Mouse (Mus musculus): Measurements from ENCODE around the gene Serhl. TPM values are rescaled to one million over a fixed set of nuclear protein-coding genes. Genes with fewer than 3 reads are reported as not detected.
"Not testable (repeated sequence)": the region's sequence is repeated elsewhere in the genome, so short reads cannot be mapped to it uniquely, and the experiment has no call there.

Serhl gene
- total RNA-seq (2021) = 53.8 and 63.2 TPM in 2 replicates
- long read RNA-seq, experiment 1, transcript Serhl-201 (12 exons, 1,371 nt) = major isoform, 49 of 62 reads
- long read RNA-seq, experiment 1, partial matches to known transcripts = 3 of 62 reads
- long read RNA-seq, experiment 1, other reads (novel, unspliced or antisense) = 9 of 62 reads
- long read RNA-seq, experiment 2, transcript Serhl-201 (12 exons, 1,371 nt) = major isoform, 23 of 39 reads
- long read RNA-seq, experiment 2, partial matches to known transcripts = 3 of 39 reads
- long read RNA-seq, experiment 2, other reads (novel, unspliced or antisense) = 13 of 39 reads

GRCm38 (mm10) chr15:83089429-83089605 is at the start of gene Serhl:
Serhl (plus strand) TSS chr15:83089506.
- DNase-seq = no peak

DNA sequence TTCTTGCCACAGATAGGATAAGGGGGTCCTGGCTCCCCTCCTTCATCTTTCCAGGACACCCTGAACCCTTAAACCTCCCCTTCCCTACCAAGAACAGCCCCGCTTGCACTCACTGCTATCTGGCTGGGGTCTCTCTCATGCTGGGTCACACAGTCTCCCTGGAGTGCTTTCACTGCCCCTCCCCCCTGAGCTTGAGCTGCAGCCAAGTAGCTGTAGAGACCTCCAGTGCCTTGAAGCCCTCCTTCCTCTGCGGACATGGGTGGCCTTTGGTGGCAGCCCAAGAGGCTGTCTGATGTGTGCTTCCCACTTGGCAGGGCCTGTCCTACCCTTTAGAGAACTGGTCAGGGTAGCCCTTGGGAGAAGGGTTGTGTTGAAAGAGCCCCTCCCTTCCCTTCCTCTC is 49.1 kb upstream of the Serhl start:
- no peak for DNase-seq

GRCm38 (mm10) chr15:83042655-83043361 is 46.5 kb upstream of the Serhl start:
- no peak for DNase-seq

GRCm38 (mm10) chr15:83043362-83043708 is 46.0 kb upstream of the Serhl start:
- no peak for DNase-seq

- DNase-seq = not testable (repeated sequence)
Observed at GRCm38 (mm10) chr15:83045565-83045964, 43.7 kb upstream of the Serhl start.

GRCm38 (mm10) chr15:83046308-83046707 is 43.0 kb upstream of the Serhl start:
- DNase-seq = no peak

- no peak for DNase-seq
Observed at GRCm38 (mm10) chr15:83046730-83047129, 42.6 kb upstream of the Serhl start.

- DNase-seq = no peak
Observed at GRCm38 (mm10) chr15:83052341-83053104, 36.8 kb upstream of the Serhl start.

DNA sequence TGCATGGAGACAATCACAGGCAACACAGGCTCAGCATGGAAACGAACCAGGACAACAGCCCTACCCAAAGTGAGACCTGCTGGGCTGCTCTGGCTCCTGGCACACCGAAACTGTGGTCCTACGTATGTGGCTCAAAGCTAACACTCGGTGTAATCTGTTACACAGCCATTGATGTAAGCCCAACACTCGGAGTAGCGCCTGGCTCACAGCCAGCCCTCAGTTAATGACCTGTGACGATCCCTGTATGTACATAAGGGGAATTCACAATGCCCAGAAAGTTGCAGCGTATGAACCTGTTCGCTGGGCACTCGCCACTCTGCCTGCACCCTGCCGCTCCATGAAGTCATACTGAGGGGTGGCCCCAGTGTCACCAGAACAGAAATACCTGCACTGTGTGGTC is 36.0 kb upstream of the Serhl start:
- no peak for DNase-seq

- DNase-seq = no peak
Observed at GRCm38 (mm10) chr15:83055569-83055968, 33.7 kb upstream of the Serhl start.

DNA sequence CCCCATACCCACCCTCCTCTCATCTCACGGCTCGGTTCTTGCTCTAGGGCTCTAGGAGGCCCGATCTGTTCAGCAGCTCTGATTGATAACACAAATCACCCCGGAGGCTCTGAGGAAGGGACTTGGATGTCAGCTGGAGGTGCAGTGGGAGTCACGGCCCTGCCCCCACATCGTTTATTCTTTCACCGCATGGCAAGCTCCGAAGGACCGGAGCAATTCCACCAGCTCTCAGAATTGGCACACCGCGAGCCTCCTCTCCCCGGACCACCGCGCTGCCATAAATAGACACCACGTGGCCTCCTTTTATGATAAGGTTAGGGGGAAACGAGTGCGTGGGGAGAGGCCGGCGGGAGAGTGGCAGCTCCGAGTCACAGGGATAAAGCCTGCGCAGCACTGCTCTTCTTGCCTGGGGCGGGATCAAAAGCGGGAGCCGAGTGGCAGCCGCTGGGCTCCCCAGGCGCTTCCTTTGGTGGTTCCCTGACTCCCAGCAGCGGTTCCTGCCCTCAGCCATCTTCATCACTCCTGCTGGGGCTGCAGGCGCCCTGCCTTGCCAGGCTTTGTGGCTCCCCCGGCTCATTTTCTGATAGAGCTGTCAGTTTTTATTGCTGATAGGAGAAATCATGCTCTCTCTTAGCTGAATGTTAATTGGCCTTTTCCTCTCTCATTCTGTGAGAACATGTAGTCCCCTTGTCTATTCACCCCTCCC is 32.8 kb upstream of the Serhl start:
- peak; percentile 56 for DNase-seq

DNA sequence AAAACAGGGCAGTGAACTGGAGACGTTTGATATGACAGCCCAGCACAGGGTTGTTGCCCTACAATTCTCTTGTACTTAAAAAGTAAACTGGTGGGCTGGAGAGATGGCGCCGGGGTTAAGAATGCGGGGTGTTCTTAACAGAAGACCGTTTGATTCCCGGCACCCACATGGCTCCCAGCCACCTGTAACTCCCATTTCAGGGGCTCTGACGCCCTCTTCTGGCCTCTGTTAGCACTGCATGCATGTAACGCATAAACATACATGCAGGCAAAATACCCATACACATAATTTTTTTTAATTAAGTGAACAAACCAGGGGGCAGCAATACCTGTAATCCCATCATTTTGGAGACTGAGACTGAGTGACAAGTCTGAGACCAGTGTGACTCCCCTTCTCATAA is 31.8 kb upstream of the Serhl start:
- DNase-seq = no peak

GRCm38 (mm10) chr15:83059233-83059660 is 30.1 kb upstream of the Serhl start:
- DNase-seq = no peak

DNA sequence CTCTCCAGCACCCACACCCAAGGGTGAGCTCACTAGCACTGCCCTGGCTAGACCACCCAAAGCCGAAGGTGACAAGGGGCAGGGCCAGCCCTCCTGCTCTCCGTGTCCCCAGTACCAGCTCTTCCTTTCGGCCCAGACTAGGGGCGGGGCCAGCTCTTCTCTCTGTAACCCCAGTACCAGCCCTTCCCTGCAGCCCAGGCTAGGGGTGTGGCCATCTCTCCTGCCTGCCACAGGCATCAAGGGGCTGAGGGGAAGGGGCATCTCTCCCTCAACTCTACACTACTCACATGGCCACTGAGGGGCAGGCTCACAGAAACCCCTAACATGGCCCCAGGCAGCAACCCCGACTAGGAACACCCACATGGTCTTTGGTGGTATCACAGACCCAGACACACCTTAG is 27.6 kb upstream of the Serhl start:
- DNase-seq = no peak

GRCm38 (mm10) chr15:83062582-83062981 is 26.7 kb upstream of the Serhl start:
- DNase-seq = not testable (repeated sequence)

GRCm38 (mm10) chr15:83065543-83065942 is 23.8 kb upstream of the Serhl start:
- DNase-seq = peak; percentile 84

DNA sequence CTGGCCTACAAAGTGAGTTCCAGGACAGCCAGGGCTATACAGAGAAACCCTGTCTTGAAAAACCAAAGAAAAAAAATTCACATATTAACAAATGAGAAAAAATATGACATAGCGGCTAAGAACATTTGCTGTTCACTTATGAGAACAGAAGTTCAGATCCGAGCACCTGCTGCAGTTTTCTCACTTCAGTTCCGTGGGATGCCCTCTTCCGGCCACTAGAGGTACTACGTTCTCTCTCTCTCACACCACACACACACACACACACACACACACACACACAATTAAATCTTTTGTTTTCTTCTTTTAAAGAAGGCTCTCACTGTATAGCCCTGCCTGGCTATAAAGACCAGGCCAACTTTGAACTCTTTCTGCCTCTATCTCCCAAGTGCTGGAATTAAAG is 21.0 kb upstream of the Serhl start:
- no peak for DNase-seq

DNA sequence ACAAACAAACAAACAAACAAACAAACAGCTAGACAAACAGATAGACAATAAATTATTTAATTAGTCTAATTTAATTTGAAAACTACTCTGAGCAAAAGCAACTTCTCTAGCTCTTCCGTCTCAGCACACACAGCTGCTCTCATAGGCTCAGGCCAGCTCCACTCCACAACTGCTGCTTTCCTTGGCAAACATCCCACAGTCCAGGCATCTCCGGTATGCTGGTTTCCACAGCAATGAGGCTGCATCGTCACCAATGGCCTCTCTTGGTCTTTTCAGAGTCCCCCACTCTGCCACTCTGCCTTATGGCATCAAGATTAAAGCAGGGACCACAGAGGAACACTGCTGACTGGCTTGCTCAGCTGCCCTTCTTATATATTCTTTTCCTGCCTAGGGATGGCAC is 18.4 kb upstream of the Serhl start:
- peak; percentile 34 for DNase-seq

GRCm38 (mm10) chr15:83071752-83072151 is 17.6 kb upstream of the Serhl start:
- no peak for DNase-seq

GRCm38 (mm10) chr15:83074179-83074578 is 15.1 kb upstream of the Serhl start:
- peak; percentile 56 for DNase-seq

GRCm38 (mm10) chr15:83075607-83076525 is 13.4 kb upstream of the Serhl start:
- DNase-seq = no peak

- no peak for DNase-seq
Observed at GRCm38 (mm10) chr15:83083530-83083929, 5.8 kb upstream of the Serhl start.

Data from adrenal gland, postnatal 14 days (tissue).